Mouse (Mus musculus) layer of hippocampus, postnatal 10 days (tissue): Measurements from ENCODE around the gene Gng4. TPM values are rescaled to one million over a fixed set of nuclear protein-coding genes. Genes with fewer than 3 reads are reported as not detected.
"Not testable (repeated sequence)": the region's sequence is repeated elsewhere in the genome, so short reads cannot be mapped to it uniquely, and the experiment has no call there.

Source experiments
- DNase-seq, 2 experiments: peaks; one replicate each; pipeline ENCODE4 v3.0.0; 2021; ENCODE audit warnings: low spot score in 2 of 2
- long read RNA-seq: library from polyadenylated mRNA; stranded (forward); transcript quantifications from one replicate; pipeline ENCODE4 v2.0.0, GENCODE M21; 2023
- total RNA-seq, 2 experiments: library from RNA; stranded (reverse); gene quantifications; 2 replicates each; pipeline ENCODE4 v1.2.3; 2021

Gng4 gene
- total RNA-seq = 100 to 1,000 TPM; 101 to 111 TPM
- long read RNA-seq, transcript Gng4-201 (4 exons, 3,179 nt) = major isoform, 61 of 87 reads
- long read RNA-seq, partial matches to known transcripts = 23 of 87 reads
- long read RNA-seq, other reads (novel, unspliced or antisense) = 3 of 87 reads

DNA sequence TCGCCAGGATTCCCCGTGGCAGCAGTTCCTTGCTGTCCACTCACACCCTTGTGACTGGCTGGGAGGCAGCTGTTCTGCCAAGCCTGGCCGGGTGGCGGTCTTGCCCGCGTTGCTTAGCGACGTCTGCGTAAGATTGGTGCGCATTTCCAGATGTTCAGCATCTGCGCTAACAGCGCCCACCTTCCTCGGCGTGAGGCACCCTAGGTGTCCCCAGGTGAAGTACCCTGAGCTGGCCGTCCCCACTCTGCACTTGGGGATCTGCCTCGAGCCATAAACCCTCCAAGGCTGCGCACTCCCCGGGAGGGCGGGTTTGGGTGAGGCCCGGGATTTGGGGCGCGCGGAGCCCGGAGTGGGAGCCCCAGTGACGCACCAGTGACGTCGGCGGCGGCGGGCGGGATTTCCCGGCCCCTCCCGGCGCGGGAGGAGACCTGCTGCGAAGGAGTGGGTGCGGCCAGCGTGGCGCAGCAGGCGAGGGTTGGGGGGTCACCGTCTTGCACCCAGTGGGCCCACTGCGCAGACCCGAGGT lies at the start of gene Gng4:
Gng4 (plus strand) TSS at position 166 of the 526 bp plus-strand sequence.
- peak; percentile 63 to 76 for DNase-seq

DNA sequence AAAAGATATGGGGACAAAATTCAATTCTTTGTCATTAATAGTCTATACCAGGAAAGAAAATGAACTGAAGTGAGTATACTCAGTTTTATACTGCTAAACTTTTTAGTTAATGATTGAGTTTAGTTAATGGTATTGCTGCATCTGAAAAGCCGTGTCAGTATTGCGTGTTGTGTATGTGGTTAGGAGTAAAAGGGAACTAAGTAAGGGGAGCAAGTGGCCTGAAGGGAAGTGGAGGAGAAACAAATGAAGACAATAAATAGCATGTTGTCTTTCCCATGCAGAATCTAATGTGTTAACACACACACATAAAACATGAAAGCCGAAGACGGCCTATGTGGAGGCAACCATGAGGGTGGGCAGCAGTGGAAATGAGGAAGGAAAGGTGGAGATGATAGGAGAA lies 44.6 kb upstream of the Gng4 start:
- no peak for DNase-seq

DNA sequence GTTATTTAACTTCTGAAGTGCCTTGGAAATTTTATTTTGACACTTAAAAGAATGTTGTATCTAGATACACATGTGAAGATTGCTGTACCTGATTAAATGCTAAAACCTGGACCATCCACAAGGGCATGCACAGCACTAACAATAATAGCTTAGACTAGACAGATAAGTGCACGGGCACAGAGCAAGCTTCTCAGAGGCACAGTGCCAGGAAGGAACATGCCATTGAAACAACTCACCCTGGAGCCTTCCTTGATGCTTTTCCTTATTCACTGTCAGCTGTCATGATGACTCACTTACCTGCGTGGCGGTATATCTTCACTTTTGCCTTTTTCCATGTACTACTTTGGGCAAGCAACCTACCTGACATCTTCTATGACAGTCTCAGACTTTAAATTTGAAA lies 37.9 kb upstream of the Gng4 start:
- DNase-seq = no peak

DNA sequence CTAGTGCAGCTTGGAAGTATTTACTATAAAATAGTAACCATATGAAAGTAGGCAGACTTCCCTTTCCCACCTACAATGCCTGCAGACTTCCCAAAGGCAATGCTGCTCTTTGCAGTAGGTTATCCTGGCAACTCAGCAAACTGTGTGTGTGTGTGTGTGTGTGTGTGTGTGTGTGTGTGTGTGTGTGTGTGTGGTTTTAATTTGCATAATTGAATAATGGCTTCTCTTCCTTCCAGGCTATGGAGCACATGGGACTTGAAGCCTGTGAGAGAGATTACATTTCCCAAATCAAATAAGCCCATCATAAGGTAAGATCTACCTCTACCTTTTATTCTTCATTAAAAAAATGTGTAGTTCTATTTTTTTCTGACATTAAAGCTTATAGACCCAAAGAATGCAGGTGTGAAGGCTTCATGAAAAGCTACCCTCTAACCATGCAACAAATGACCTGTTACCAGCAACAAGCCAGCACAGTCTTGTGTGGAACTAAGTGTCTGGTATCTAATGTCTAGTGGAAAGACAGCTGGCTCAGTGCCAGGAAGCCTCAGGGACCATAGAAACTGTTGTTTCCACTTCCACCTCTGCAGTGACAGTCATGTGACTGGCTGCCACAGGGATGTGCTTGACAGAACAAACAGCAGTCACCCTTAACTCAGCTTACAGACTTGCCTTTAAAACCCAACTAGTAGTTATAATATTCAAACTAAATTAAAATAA lies 7.9 kb upstream of the Gng4 start:
- DNase-seq = peak in 1 of 2 experiments; percentile 25

DNA sequence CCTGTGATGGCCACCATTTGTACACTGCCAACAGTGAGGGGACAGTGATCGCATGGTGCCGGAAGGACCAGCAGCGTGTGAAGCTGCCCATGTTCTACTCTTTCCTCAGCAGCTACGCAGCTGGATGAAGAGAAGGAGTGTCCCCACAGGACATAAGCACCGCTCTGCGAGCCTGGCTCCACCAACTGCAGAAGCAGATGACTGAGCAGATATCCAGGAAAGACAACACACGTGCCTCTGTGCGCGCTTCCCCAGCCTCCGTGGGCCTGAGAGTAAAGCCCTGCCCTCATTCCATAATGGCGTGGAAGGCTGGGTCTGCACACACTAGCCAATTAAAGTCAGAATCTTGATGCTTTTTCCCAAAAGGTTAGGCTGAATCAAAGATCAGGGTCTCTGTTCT lies 6.8 kb upstream of the Gng4 start:
- no peak for DNase-seq

DNA sequence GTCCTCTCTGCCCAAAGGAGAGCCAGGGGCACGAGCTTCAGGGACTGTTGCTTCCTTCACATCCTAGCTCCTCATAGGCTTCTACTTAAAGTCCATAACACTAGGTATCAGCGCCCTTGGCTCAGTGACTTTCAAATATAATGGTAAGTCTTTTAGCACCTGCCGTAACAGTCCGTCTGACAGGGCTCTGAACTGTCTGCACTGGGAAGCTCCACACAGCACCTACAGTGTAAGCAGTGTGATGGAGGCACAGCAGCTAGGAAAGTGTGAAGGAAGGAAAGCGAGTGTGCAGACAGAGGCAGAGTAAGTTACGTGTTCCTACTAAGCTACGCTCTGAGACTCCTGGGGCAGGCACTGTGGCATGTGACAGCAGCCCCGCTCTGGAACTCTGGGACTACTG lies 6.2 kb upstream of the Gng4 start:
- DNase-seq = peak in 1 of 2 experiments; percentile 10

DNA sequence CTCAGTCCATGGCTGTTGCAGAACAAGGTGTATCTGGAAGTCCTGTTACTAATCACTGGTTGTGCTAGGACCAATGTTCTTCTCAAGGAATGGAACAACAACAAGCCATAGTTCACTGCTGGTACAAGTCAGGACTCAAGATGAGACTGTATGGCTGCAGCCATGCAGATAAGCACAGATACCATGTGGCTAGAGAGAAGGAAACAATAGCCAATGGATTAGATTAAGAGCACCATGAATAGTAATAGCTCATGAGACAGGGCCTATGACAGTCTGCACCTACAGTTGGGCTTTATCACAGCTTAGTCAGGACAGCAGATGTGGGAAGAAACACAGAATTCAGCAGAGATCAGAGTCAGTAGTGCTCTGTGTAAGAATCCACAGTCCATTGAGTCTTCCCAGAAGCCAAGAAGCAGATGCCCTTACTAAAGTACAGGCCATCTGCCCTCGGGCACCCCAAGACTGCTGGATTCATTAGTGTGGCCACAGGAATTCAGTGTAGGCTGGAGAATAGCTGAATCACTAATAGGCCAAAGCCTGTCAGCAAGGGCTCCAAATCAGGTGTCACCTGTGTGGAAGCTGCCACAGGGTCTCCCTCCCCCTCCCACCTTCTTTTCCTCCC lies 4.9 kb upstream of the Gng4 start:
- no peak for DNase-seq

DNA sequence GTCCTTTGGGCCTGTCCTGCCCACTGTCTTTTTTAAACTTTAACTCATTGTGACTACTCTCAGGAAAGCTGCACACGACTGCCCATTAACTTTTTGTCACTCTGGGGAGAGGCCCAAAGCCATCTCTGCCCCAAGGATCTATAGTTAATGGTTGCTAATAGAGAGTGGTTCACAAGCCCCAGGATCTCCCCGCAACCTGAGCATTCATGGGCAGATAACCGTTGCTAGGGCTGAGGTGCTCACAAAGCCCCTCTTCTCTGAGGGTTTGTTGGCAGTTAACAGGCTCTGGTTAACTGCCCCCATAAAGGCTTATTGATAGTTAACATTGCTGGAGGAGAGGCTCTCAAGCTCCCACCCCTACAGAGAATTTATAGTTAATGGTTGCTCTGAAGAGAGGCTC lies 3.6 kb upstream of the Gng4 start:
- DNase-seq = no peak

DNA sequence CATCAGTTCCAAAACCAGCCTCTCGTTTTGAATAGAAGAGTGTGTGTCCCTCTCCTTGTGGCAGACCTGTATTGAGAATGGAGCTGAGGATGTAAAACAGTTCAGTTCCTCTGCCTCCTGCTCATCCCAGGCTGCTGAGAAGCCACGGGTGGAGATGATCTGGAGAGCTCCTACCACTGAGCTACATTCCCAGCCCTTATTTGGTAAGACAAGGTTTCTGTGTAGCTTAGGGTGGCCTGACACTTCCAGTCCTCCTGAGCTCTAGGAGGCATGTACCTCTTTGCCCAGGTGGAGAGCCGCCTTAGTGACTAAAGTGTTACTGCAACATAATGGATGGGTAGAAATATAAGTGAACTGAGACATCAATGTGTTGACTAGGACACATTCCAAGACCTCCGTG lies 2.8 kb upstream of the Gng4 start:
- no peak for DNase-seq

DNA sequence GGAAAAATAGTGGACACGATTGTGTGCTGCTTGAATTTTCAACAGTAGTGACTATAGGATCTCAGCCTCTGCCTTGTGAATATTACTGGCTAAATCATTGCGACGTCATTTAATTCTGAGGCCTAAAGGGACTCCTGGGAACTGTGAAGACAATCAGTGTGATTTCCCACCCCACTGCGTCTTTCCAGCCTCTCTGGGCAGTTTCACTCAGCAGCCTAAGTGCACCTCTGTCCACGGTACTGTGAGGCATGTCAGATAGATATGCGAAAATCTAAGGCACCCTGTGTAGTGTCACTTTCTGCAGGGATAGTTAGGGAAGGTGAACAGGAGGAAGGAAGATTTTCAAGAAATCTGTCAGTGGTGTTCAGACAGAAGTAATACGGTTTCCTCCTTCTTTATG lies 563 bp upstream of the Gng4 start:
- peak in 1 of 2 experiments; percentile 2 for DNase-seq

DNA sequence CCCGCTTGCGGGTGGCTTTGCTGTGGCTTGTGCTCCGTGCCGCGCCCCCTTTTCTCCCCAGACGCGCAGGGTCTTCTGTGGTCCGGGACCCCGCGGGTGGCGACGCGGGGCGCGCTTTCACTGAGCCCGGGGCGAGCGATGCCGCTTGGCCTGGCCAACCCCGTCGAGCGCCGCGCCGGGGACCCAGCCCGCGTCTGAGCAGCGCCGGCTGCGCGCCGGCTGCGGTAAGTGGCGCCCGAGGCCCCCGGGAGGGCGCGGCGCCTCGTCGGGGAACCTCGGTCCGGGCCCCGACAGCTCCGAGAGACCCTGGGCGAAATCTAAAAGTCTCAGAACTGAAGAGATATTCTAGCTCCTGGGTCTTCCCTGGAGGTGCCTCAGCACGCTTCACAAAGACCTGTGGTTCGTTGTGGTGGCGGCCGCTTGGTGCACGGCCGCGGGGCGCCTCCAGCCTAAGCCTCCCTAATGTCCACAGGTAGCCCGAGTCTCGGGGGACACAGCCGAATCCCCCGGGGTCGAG lies 619 bp downstream of the Gng4 start:
- DNase-seq = no peak

DNA sequence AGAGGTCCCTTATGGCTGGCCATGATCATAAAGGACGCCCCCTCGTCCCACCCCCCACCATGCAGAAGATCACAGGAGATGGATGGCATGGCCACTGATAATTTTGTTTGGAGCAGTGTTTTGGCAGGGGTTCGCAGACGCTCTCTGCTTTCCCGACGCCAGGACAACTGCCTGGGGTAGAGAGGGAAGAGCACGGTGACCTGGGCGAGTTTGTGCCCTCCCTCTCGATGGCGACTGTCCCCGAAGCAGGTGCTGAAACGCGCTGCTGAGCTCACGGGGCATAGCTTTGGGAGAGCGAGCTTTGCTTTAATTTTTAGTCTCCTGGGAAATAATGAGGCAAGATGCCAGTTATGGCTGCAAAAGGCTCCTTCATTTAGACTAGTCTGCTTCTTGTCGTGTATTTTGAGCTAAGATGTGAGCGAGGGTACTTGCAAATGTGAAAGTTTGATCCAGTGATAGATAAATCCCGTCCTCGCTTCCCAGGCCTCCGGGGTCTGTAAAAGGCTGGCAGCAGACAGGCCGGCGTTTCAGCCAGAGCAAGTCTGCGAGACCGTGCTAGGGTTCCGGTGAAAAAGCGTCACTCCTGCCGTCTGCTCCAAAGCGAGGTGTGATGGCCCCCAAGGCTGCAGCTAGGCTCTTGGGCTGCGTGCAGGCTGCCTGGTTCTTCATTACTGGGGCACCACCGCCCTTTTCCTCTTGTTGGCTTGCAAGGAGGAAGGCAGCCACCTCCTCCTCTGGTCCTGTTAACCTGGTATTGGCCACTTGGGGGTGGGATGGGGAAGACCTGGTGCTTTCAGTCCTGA lies 1.3 kb downstream of the Gng4 start:
- peak in 1 of 2 experiments; percentile 10 for DNase-seq

DNA sequence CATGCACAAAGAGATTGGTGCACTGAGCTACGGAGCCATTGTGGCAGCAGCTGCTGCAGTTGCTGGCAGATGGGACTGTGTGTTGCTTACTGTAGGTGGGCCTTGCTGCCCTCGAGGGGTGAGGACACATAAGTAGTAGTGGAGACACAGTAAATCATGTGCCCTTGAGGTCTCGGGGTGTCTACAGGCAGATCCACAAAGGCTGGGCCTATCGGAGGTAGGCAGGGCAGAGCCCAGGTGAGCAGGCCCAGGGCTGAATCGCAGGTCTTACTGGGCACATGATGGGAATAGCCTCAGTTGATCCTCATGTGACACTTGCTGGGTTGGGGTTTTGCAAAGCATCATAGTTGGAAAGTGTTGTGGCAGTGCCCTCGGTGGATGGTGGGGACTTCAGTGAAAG lies 3.1 kb downstream of the Gng4 start:
- DNase-seq = no peak

DNA sequence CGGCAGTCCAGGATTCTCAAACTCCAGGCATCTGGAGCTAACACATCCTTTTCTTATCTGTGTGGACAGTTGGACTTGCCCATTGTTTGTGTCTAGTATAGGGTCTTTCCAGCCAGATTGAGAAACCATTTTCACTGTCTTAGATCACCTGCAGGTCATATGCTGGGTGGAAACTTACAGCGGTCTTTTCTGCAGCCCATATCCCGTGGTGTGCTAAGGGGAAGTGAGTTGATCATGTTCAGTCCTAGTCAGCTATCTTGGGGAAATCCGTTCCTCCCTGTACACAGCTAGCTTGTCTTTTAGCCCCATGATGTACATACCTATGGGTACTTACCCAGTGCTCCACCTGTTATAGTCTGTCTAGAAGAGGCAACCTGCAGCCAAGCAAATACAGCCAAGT lies 4.2 kb downstream of the Gng4 start:
- DNase-seq = no peak

DNA sequence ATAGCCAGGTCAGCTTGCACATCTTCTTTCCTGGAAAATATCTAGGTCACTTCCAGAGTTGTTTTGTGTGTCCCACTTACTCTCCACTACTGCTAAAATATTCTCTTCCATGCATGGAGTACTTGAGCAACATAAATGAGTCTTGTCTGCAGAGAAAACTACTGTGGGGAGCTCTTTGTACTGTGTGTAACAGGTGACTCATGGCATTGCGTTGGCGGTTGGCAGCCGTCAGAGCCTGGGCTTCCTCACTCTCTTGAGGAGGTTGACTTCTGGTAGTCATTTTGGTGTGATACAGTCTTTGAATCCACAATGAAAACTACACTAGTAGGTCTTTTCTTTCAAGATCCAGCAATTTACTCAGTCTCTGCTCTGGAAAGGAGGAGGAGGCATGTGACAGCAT lies 8.1 kb downstream of the Gng4 start:
- no peak for DNase-seq

DNA sequence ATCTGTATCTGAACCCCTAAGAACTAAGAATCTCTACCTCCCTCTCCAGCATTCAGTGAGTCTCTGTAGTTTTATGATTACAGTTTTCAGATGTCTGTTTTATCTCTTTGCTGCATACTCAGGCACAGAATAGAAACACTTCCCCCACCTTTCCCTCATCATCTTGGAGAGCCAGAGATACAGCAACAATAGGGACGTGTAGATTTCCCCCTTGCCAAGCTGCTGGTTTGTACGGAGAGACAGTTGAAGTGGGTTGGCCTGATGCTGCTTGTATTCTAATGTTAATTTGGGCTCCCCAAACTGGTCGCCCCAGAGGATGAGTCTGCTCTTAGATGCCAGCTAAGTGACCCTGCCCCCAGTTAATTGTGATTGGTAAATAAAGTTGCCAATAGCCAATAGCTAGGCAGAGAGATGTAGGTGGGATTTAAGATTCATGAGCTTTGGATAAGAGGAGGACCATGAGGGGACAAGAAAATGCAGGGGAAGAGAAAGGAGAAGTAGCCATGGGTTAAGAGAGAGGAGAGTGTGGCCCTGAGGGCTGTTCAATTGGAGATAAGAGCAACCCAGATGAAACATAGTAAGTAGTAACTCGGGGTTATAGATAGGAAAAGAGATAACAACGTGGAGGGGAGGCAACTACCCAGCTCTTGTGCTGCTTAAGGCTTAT lies 11.4 kb downstream of the Gng4 start:
- DNase-seq = no peak

DNA sequence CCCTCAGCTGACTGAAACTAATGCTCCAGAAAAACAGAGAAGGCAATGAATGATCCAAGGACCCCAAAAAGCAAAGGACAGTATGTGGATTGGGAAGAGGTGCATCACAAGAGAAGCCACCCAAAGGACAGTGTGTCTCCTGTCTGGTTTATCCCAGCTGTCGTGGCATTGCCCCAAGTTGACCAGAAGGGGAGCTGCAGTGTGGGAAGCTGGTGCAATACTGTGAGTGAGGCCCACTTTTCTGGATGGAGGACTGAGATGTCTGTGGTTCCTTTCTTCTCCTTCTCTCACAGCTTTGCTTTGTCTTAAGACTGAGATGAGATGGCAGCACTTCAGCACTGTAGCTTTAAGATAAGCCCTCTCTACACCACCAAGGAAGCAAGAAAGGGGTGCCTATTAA lies 12.2 kb downstream of the Gng4 start:
- no peak for DNase-seq

DNA sequence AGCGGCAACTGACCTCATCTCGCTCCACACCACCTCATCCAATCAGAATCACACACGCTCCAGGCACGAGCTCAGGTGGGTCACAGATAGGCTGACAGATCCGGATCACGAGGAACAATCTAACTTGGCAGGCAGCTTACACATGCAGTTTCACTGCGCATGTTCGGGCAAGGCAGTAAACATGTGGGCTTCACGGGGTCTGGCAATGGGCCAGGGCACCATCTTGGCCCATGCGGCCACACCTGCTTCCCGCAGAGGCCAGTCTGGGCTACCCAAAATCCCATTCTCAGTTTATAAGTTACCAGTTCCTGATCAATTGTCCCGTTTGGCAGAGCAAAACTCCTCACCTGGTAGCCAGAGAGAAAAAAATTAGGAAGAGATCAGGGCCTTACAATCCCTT lies 14.0 kb downstream of the Gng4 start:
- not testable (repeated sequence) for DNase-seq

DNA sequence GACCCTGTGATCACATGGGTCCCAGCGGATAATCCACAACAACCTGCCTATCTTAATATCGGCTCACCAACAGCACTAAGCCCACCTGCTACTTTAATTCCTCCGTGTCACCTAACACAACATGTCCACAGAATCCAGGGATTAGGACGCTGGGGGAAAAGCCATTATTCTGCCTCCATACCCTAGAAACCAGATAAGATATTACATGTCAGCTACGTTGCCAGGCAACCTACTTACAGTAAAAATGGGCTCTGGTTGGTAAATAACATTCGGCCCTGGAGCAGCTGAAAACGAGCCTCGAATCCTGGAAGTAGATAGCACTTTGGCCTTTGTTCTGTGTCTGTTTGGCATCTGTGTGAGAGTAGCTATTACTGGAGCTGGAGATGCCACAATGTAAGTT lies 14.9 kb downstream of the Gng4 start:
- no peak for DNase-seq

DNA sequence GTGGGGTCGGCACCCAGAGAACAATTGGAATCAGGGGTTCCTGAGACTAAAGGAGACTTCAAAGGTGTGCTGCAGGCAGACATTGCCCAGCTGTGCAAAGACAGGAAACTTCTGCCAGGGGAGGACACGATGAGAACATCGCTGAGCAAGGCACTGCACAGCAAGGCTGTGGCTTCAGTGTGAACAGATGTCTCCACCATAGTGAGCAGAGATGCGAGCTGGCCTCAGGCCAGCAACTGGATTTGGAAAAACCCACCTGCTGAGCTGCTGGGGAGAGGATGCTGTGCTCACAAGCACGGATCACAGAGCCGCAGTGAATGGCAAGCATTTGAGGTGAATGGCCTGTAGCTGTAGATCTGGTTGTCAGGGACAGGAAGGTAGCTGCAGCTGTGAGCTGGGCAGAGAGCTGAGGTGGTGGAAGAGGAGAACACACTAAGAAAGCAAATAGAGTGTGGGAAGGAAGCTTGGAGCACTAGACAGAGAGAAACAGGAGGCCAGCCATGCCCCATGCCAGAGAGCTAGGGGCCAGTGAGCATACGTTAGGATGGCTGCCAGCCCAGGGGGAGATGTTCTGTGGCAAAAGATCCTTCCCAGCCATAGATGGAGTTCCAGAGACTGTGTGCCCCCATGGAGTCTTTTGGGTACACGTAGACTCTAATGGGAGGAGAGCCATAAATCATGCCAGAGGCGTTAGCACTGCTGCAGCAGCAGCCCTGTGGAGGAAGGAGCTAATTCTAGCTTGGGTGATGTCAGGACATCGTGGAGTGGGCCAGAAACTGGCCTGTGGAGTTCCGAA lies 24.7 kb downstream of the Gng4 start:
- DNase-seq = peak in 1 of 2 experiments; percentile 24
